Mouse (Mus musculus) megakaryocyte, adult 5-6 weeks (primary cell): ENCODE measurements around the gene Fam8a1. TPM values are rescaled to one million over a fixed set of nuclear protein-coding genes. Genes with fewer than 3 reads are reported as not detected.

Experiments
- ATAC-seq: 2 replicates; pipeline ENCODE4 v1.8.0; 2016; ENCODE audit warnings: mild to moderate bottlenecking, inconsistent platforms; ENCODE audit not compliant: poor library complexity, severe bottlenecking
- total RNA-seq, 2 experiments: library from RNA; stranded (forward) in 1 of 2; stranded (reverse) in 1 of 2; fragments of 153-499, 151-499 nt in 1 of 2; fragments of 221-1000, 200-1000 nt in 1 of 2; gene quantifications; 2 replicates each; pipeline versions ENCODE4 v1.2.3 to v1.2.4; 2015 to 2017

The Fam8a1 gene
- total RNA-seq, 2 experiments from 2014 or later = 9.8 to 23.6 TPM

GRCm38 (mm10) chr13:46670514-46670913 lies 1.2 kb downstream of the Fam8a1 start:
- ATAC-seq = no peak

GRCm38 (mm10) chr13:46674601-46675000 lies 5.3 kb downstream of the Fam8a1 start:
- ATAC-seq = no peak

GRCm38 (mm10) chr13:46677721-46678120 lies 8.4 kb downstream of the Fam8a1 start:
- ATAC-seq = no peak

GRCm38 (mm10) chr13:46682921-46683320 lies 13.6 kb downstream of the Fam8a1 start:
- no peak for ATAC-seq

DNA sequence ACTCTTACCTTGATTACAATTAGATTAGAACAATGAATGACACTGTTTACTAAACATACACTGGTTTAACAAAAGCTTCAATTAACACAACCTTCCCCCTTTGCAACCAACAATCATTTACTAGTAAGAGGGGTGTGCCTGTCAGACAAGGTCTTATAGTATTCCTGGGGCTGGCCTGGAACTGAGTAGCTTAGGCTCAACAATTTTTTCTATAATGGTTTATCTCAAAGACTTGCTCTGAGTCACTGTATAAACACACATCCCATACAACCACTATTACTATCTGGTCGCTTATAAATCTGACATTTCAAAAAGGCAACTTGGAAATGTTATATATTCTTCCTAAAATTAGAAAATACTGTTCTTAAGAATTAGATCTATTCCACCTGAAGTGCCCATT lies 14.0 kb downstream of the Fam8a1 start:
- no peak for ATAC-seq

GRCm38 (mm10) chr13:46690559-46691241 lies 21.4 kb downstream of the Fam8a1 start:
- peak; percentile 40; the same call in 1 of the 2 replicates for ATAC-seq

- no peak for ATAC-seq
Measured at GRCm38 (mm10) chr13:46695296-46695908, 26.1 kb downstream of the Fam8a1 start.

GRCm38 (mm10) chr13:46695932-46696331 lies 26.6 kb downstream of the Fam8a1 start:
- no peak for ATAC-seq

DNA sequence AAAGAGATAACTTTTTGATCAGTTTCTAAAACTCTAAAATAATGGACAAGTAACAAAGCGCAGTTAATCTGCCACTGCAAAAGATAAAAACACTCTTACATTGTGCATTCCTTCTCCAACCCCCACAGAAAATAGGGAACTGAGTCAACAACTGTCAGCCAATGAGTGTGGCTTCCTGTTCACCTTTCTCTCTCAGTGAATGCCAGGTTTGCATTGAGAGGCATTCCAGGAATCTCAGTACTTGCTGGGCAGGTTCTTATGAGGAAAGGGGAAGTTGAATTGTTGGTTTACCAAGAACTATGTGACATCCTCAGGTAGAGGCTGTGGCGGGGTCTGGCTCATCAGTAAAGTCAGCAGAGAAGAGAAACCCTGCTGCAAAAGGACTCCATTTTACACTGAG lies 27.5 kb downstream of the Fam8a1 start:
- peak; percentile 52 for ATAC-seq

GRCm38 (mm10) chr13:46699372-46699771 lies 30.1 kb downstream of the Fam8a1 start:
- ATAC-seq = no peak

GRCm38 (mm10) chr13:46701486-46701885 lies 32.2 kb downstream of the Fam8a1 start:
- peak; percentile 90 for ATAC-seq

GRCm38 (mm10) chr13:46703138-46703537 lies 33.8 kb downstream of the Fam8a1 start:
- peak; percentile 51; the same call in 1 of the 2 replicates for ATAC-seq

DNA sequence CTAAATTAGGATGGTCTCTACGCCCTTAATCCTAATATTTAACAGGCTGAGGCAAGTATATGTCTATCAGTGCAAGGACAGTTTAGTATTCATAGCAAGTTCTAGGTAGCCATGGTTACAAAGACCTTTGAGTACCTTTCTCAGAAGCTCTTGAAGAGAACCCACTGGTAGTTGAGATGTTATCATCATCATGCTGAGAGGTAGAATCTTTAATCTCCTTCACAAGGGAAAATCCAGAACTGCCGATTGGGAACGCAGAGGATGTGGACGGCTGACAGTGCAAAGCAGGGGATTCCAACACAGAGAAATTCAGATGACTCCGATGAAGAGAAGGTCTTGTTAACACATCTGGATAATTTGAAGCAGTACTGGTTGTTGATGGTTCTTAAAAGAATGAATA lies 44.2 kb downstream of the Fam8a1 start:
- ATAC-seq = no peak

- no peak for ATAC-seq
Measured at GRCm38 (mm10) chr13:46715976-46716639, 46.8 kb downstream of the Fam8a1 start.

- 0 out of 2 replicates have a peak, but pooled peaks have one; percentile 21 for ATAC-seq
Measured at GRCm38 (mm10) chr13:46718893-46719400, 49.6 kb downstream of the Fam8a1 start.

DNA sequence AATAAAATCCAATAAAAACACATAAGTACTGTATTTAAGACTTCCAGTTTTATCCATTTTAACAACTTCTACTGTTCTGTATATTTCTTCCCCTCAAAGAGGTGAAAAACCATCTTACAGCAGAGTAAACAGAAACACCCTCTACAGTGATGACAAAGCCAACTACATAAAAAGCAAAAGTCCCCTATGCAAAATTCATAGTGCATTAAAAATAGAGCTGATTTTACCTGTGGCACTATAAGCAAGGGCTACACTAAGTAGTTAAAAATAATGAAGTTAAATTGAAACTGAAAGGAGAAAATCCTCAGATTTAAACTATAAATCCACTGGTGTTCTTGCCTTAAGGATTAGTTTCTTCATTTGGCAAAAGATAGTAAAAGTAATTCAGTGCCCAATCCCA lies 51.7 kb downstream of the Fam8a1 start:
- ATAC-seq = no peak

GRCm38 (mm10) chr13:46724371-46724770 lies 55.0 kb downstream of the Fam8a1 start:
- ATAC-seq = no peak

GRCm38 (mm10) chr13:46725227-46725626 lies 55.9 kb downstream of the Fam8a1 start:
- ATAC-seq = no peak

DNA sequence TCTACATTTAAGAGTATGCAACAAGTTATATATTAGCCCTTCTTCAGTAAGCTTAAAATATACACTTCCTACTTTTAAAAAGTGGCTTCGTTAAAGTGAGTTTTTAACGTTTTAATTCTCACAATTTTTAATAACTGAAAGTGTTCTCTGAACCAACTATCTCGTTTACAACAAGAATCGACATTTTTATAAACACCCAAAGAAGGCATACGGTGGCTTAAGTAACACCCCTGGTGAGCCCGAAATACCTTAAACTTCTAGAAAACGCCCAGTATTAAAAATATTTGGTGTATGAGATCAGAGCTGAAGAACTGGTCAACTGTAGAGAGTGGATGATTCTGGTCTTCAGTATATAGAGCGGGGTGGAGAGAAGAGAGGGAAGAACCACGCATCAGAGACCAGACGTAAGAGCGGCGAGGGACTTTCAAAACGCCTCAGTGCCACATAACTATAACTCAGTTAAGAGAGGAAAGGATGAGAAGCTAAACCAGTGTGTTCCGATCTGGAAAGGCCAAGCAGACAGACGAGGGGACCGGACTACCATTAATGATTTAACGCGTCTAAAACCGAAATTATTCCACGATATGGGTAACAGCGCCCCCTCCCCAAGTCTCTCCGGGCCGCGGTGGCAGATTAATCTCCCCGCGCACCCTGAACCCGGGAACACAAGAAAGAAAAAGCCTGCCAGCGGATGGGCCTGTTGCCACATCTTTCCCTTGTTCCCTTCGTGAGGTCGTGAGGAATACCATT lies 57.1 kb downstream of the Fam8a1 start:
- no peak for ATAC-seq

DNA sequence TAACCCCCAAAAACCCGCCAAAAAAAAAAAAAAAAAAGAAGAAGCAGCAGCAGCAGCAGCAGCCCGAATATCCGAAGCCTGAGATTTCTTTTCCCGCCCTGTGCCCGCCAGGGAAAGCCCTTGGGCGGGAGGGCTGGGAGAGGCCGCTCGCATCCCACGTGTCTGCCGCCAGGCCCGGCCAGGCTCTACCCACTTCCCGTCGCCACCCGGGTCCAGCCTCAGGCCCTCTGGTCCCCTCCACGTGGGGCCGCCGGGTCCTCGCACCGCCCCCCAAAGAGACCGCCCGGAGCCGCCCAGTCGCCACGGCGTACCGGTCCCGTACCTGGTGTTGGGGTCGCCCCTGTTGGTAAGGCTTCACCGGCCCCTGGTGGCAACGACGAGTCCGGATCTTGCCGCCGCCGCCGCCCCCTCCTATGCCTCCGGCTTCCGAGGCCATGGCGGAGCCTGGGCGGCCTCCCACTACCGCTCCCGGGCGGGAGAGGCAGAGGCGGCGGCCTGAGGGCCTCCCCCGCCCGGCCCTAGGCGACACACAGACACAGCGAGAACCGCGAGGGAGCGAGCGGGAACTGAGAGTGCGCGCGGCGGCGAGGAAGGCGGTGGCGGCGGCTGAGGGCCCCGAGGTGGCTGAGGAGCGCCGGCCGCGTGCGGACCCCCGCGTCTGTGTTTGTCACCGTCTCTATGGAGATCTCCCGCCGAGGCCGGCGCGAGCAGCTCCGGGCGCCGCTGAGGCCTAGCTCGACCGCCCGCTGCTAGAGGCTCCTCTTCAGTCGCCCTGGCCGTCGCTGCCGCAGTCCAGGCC lies 57.9 kb downstream of the Fam8a1 start:
- peak; percentile 58 for ATAC-seq
